Mouse (Mus musculus): ENCODE measurements around the gene Mapk8ip3. TPM values are rescaled to one million over a fixed set of nuclear protein-coding genes. Genes with fewer than 3 reads are reported as not detected.

Gene Mapk8ip3
- total RNA-seq, 2 experiments from 2014 or later = 21.7 to 25.2 TPM

GRCm38 (mm10) chr17:24850773-24851127, 86.0 kb downstream of the Mapk8ip3 start:
- ATAC-seq (replicated peaks; ENCODE audit: poor library complexity) = no peak

DNA sequence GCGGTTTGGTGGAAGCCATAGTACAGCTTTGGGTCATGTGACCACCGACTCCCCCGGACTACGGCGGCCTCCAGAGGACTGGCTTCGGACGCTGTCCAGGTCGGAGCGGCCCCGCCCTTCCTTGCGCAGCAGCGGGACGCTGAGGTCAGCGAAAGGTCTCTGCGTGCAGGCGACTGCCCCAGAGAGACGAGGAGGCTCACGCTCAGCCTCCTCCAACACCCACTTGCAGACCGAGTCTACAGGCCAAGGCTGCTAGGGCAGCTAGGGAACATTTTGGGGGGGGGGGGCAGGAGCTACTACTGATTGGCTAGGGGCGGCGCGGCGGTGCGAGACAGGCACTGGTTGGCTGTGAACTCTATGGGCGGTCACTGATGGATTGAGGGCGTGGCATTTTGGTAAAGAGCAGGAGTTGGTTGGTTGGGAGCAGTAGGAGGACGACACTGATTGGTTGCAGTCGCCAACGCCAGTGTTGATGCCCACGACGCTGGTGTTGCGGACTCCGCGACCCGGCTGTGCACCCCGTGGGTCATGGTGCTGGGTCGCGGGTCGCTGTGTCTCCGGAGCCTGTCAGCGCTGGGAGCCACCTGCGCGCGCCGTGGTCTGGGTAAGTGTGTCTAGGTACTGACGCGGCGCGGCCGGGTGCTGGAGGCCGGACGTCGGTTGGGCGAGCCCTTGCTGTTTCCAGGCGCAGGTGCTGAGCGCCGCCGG, 86.6 kb downstream of the Mapk8ip3 start, which contains the start of gene Fahd1:
Gene Fahd1 (minus strand): TSS at position 300 of the 708 bp plus-strand sequence.
- ATAC-seq (replicated peaks; ENCODE audit: poor library complexity) = peak; percentile 88

GRCm38 (mm10) chr17:24849733-24850064, 87.1 kb downstream of the Mapk8ip3 start:
- peak; percentile 38; the same call in 1 of the 2 replicates for ATAC-seq (replicated peaks; ENCODE audit: poor library complexity)

DNA sequence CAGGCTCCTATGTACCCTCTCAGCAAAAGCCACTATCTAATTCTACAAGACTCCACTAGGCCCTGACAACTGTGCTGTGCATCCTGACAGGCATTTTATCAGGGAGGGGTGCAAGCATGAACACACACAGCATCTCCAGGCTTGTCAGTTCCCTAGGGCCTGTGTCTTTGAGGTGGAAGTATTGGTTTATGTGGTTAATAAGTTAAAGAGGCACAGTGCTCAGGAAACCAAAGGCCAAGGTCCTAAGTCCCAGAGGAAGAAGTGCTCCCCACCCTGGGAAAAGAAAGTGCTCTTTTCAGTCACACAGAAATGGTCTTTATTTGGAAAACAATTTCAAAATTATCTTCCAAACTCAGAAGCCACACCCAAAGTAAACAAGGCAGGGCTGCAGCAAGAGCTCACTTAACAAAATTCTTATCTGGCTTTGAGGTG, 88.2 kb downstream of the Mapk8ip3 start:
- peak; percentile 30; the same call in 1 of the 2 replicates for ATAC-seq (replicated peaks; ENCODE audit: poor library complexity)

GRCm38 (mm10) chr17:24847386-24847785, 89.4 kb downstream of the Mapk8ip3 start:
- ATAC-seq (replicated peaks; ENCODE audit: poor library complexity) = no peak

DNA sequence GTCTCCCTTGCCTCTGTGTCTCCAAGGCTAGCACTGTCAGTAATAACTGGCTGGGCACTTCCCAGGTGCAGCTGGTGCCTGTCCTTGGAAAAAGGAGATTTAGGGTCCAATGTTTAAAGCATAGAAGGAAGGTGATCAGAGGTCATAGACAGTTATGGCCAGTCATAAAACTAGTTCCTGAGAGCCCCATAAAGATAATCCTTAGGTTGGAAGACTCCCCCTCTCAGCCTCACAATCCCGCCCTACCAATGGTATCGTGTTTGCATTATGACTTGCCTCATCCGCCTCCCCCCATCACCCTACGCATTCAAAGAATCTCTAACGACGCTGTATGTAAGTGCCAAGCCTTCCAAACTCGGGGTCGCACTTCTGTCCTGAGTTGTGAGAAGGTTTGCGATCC, 92.3 kb downstream of the Mapk8ip3 start:
- no peak for ATAC-seq (replicated peaks; ENCODE audit: poor library complexity)

GRCm38 (mm10) chr17:24842631-24843030, 94.1 kb downstream of the Mapk8ip3 start:
- ATAC-seq (replicated peaks; ENCODE audit: poor library complexity) = peak; percentile 58

Other genes starting within 250 kb of the Mapk8ip3 start
- not detected in 2 replicates for gene Syngr3, start 247.0 kb downstream of the Mapk8ip3 start, total RNA-seq (2015)
- gene Syngr3, start 247.0 kb downstream of the Mapk8ip3 start, total RNA-seq (2017) = not detected in 2 replicates
- gene Gfer, start 240.8 kb downstream of the Mapk8ip3 start, total RNA-seq (2015) = 22.4 and 23.6 TPM in 2 replicates
- 37.2 and 62.7 TPM in 2 replicates for gene Gfer, start 240.8 kb downstream of the Mapk8ip3 start, total RNA-seq (2017)
- 2.6 and 3.4 TPM in 2 replicates for gene Noxo1, start 240.7 kb downstream of the Mapk8ip3 start, total RNA-seq (2015)
- gene Noxo1, start 240.7 kb downstream of the Mapk8ip3 start, total RNA-seq (2017) = 1.0 and 1.2 TPM in 2 replicates
- gene Tbl3, start 229.3 kb downstream of the Mapk8ip3 start, total RNA-seq (2015) = 27.6 and 36.8 TPM in 2 replicates
- gene Tbl3, start 229.3 kb downstream of the Mapk8ip3 start, total RNA-seq (2017) = 41.1 and 45.3 TPM in 2 replicates
- 0.20 TPM in 1 of 2 replicates, not detected in the other for gene Rnf151, start 218.9 kb downstream of the Mapk8ip3 start, total RNA-seq (2015)
- gene Rnf151, start 218.9 kb downstream of the Mapk8ip3 start, total RNA-seq (2017) = not detected in 2 replicates
- gene Rps2, start 218.9 kb downstream of the Mapk8ip3 start, total RNA-seq (2015) = 5,974 and 6,144 TPM in 2 replicates
- gene Rps2, start 218.9 kb downstream of the Mapk8ip3 start, total RNA-seq (2017) = 1,525 and 1,766 TPM in 2 replicates
- gene Ndufb10, start 212.5 kb downstream of the Mapk8ip3 start, total RNA-seq (2015) = 236 and 247 TPM in 2 replicates
- gene Ndufb10, start 212.5 kb downstream of the Mapk8ip3 start, total RNA-seq (2017) = 256 and 308 TPM in 2 replicates
- 0.24 and 0.74 TPM in 2 replicates for gene Rpl3l, start 209.2 kb downstream of the Mapk8ip3 start, total RNA-seq (2015)
- 0.30 TPM in 1 of 2 replicates, not detected in the other for gene Rpl3l, start 209.2 kb downstream of the Mapk8ip3 start, total RNA-seq (2017)
- gene Msrb1, start 200.3 kb downstream of the Mapk8ip3 start, total RNA-seq (2015) = 378 and 438 TPM in 2 replicates
- 155 and 224 TPM in 2 replicates for gene Msrb1, start 200.3 kb downstream of the Mapk8ip3 start, total RNA-seq (2017)
- gene Hs3st6, start 184.0 kb downstream of the Mapk8ip3 start, total RNA-seq (2015) = not detected in 2 replicates
- gene Hs3st6, start 184.0 kb downstream of the Mapk8ip3 start, total RNA-seq (2017) = not detected in 2 replicates
- gene Meiob, start 132.7 kb downstream of the Mapk8ip3 start, total RNA-seq (2015) = not detected in 2 replicates
- gene Meiob, start 132.7 kb downstream of the Mapk8ip3 start, total RNA-seq (2017) = not detected in 2 replicates
- 31.4 and 34.4 TPM in 2 replicates for gene Hagh, start 96.8 kb downstream of the Mapk8ip3 start, total RNA-seq (2015)
- 36.0 TPM in 2 replicates for gene Hagh, start 96.8 kb downstream of the Mapk8ip3 start, total RNA-seq (2017)
- 10.5 and 11.3 TPM in 2 replicates for gene Fahd1, start 86.6 kb downstream of the Mapk8ip3 start, total RNA-seq (2015)
- gene Fahd1, start 86.6 kb downstream of the Mapk8ip3 start, total RNA-seq (2017) = 17.0 and 18.9 TPM in 2 replicates
- gene Igfals, start 71.0 kb downstream of the Mapk8ip3 start, total RNA-seq (2015) = not detected in 2 replicates
- gene Igfals, start 71.0 kb downstream of the Mapk8ip3 start, total RNA-seq (2017) = not detected in 2 replicates
- 103 and 114 TPM in 2 replicates for gene Nubp2, start 50.6 kb downstream of the Mapk8ip3 start, total RNA-seq (2015)
- 50.4 and 57.8 TPM in 2 replicates for gene Nubp2, start 50.6 kb downstream of the Mapk8ip3 start, total RNA-seq (2017)
- 14.6 and 17.9 TPM in 2 replicates for gene Spsb3, start 50.3 kb downstream of the Mapk8ip3 start, total RNA-seq (2015)
- 13.9 and 15.3 TPM in 2 replicates for gene Spsb3, start 50.3 kb downstream of the Mapk8ip3 start, total RNA-seq (2017)
- gene Eme2, start 41.9 kb downstream of the Mapk8ip3 start, total RNA-seq (2015) = 3.2 and 6.9 TPM in 2 replicates
- 9.1 and 18.6 TPM in 2 replicates for gene Eme2, start 41.9 kb downstream of the Mapk8ip3 start, total RNA-seq (2017)
- gene Mrps34, start 41.9 kb downstream of the Mapk8ip3 start, total RNA-seq (2015) = 54.2 and 59.2 TPM in 2 replicates
- gene Mrps34, start 41.9 kb downstream of the Mapk8ip3 start, total RNA-seq (2017) = 31.9 and 35.5 TPM in 2 replicates
- 21.2 and 32.1 TPM in 2 replicates for gene Nme3, start 40.5 kb downstream of the Mapk8ip3 start, total RNA-seq (2015)
- 17.0 and 26.5 TPM in 2 replicates for gene Nme3, start 40.5 kb downstream of the Mapk8ip3 start, total RNA-seq (2017)
- gene Jpt2, start 23.7 kb upstream of the Mapk8ip3 start, total RNA-seq (2015) = 125 and 131 TPM in 2 replicates
- 114 and 116 TPM in 2 replicates for gene Jpt2, start 23.7 kb upstream of the Mapk8ip3 start, total RNA-seq (2017)
- 21.4 and 21.9 TPM in 2 replicates for gene Cramp1l, start 78.8 kb upstream of the Mapk8ip3 start, total RNA-seq (2015)
- 7.7 and 8.5 TPM in 2 replicates for gene Cramp1l, start 78.8 kb upstream of the Mapk8ip3 start, total RNA-seq (2017)
- 8.0 and 11.0 TPM in 2 replicates for gene Ift140, start 79.1 kb upstream of the Mapk8ip3 start, total RNA-seq (2015)
- gene Ift140, start 79.1 kb upstream of the Mapk8ip3 start, total RNA-seq (2017) = 20.2 and 20.3 TPM in 2 replicates
- not detected in 2 replicates for gene Tmem204, start 146.6 kb upstream of the Mapk8ip3 start, total RNA-seq (2015)
- not detected in 2 replicates for gene Tmem204, start 146.6 kb upstream of the Mapk8ip3 start, total RNA-seq (2017)
- 15.5 and 31.2 TPM in 2 replicates for gene Telo2, start 179.0 kb upstream of the Mapk8ip3 start, total RNA-seq (2015)
- gene Telo2, start 179.0 kb upstream of the Mapk8ip3 start, total RNA-seq (2017) = 28.8 and 35.5 TPM in 2 replicates
- gene Ptx4, start 183.8 kb upstream of the Mapk8ip3 start, total RNA-seq (2015) = not detected in 2 replicates
- gene Ptx4, start 183.8 kb upstream of the Mapk8ip3 start, total RNA-seq (2017) = not detected in 2 replicates
- gene Clcn7, start 196.4 kb upstream of the Mapk8ip3 start, total RNA-seq (2015) = 7.3 and 7.8 TPM in 2 replicates
- 8.1 and 9.6 TPM in 2 replicates for gene Clcn7, start 196.4 kb upstream of the Mapk8ip3 start, total RNA-seq (2017)
- gene Ccdc154, start 225.5 kb upstream of the Mapk8ip3 start, total RNA-seq (2015) = not detected in 2 replicates
- gene Ccdc154, start 225.5 kb upstream of the Mapk8ip3 start, total RNA-seq (2017) = 0.14 TPM in 1 of 2 replicates, not detected in the other
- not detected in 2 replicates for gene Gm38655, start 238.5 kb upstream of the Mapk8ip3 start, total RNA-seq (2015)
- gene Gm38655, start 238.5 kb upstream of the Mapk8ip3 start, total RNA-seq (2017) = not detected in 2 replicates
- gene BC003965, start 247.6 kb upstream of the Mapk8ip3 start, total RNA-seq (2015) = 16.6 and 20.3 TPM in 2 replicates
- 7.0 and 11.5 TPM in 2 replicates for gene BC003965, start 247.6 kb upstream of the Mapk8ip3 start, total RNA-seq (2017)

Data from megakaryocyte progenitor cell, adult 5-6 weeks (primary cell).